ENCODE assay signal across 33 mouse cellular contexts in the genomic region with DNA sequence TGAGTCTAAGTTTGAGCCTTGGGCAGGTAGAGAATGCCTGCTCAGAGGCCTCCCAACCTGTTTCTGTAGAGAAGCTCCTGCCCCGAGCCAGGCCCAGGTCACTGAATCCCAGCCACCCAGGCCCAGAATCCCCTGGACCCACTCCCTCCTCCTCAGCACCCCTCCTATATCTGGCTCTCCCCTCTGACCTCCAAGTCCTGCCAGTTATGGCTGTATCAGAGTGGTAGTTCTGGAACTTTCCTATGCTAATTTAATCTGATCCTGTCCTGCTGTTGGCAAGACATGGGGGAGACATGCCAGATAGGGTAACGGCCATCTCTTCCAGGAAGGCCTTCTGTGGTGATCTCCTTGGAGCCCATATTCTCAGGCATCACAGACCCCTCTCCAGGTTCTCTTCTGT. TPM values are rescaled to one million over a fixed set of nuclear protein-coding genes. Genes with fewer than 3 reads are reported as not detected.
A peak's percentile ranks its signal among the peaks of the same experiment; 100 is the strongest.
DNase-seq lines count a peak whose midpoint lies in the region; ATAC-seq and TF ChIP-seq lines count a peak whose summit lies in the region.
"Had no signal": no experiment of that assay in that cellular context is flagged by ENCODE, and none has a peak within 500 bp of the region (broad histone marks: within the 10 kb centered on the region; RNA-seq: fewer than 3 reads in every experiment).

No protein-coding gene starts in this region.

- no peak for TF ChIP-seq CTCF in liver, adult 2 months (IDR thresholded peaks at IDR 0.05; ENCODE audit: low read depth, low read length)

- no peaks in the 10 kb centered on the region for H3K27me3 ChIP-seq in liver, adult 2 months (ENCODE audit: control insufficient read depth, insufficient read depth, low read length)
- H3K27me3 ChIP-seq in liver, embryonic 12.5 days (replicated peaks), result no peaks in the 10 kb centered on the region
- H3K27me3 ChIP-seq: embryonic facial prominence, embryonic 13.5 days; forebrain, embryonic 12.5 days; forebrain, embryonic 15.5 days; hindbrain, embryonic 13.5 days; intestine, embryonic 15.5 days had no signal

- H3K9me3 ChIP-seq in liver, embryonic 12.5 days (replicated peaks), result no peaks in the 10 kb centered on the region
- H3K9me3 ChIP-seq: embryonic facial prominence, embryonic 10.5 days; embryonic facial prominence, embryonic 13.5 days; forebrain, embryonic 12.5 days; forebrain, embryonic 15.5 days; G1E; hindbrain, embryonic 10.5 days; hindbrain, embryonic 13.5 days; intestine, embryonic 15.5 days had no signal

- no peak for ATAC-seq in liver, embryonic 12.5 days
- ATAC-seq: forebrain, embryonic 15.5 days; hindbrain, embryonic 16.5 days; intestine, embryonic 15.5 days; Patski had no signal

- peak; percentile 34 for DNase-seq in adrenal gland, adult 2 months
- DNase-seq in adrenal gland, adult 8-10 months, result no peak
- peak; percentile 3 for DNase-seq in gastrocnemius, adult 18-20 months (ENCODE audit: low spot score)
- no peak for DNase-seq in gastrocnemius, postnatal 36 days
- DNase-seq in liver, adult 2 months (ENCODE audit: extremely low read depth, low read depth, low spot score), result peak; percentile 26
- peak; percentile 44 for DNase-seq in adipocyte (ENCODE audit: low spot score)
- no peak for DNase-seq in cerebellum, postnatal 36 days
- DNase-seq: B cell, adult 2 months; cerebellum, adult 11 months; cerebellum, adult 2 months; cerebellum, adult 9-11 months; cerebellum, postnatal 25 days; embryo, embryonic 11 days; gastrocnemius, postnatal 14 days; heart, postnatal 36 days; kidney, adult 18-20 months; kidney, adult 9 months had no signal

- no peak overlapping the region for H3K4me3 ChIP-seq in liver, adult 2 months (ENCODE audit: insufficient read depth, low read depth, low read length)
- H3K4me3 ChIP-seq in liver, embryonic 12.5 days, result no peak overlapping the region
- H3K4me3 ChIP-seq: embryonic facial prominence, embryonic 10.5 days; embryonic facial prominence, embryonic 13.5 days; erythroblast, embryonic 14.5 days; forebrain, embryonic 12.5 days; forebrain, embryonic 15.5 days; hindbrain, embryonic 10.5 days; hindbrain, embryonic 13.5 days; intestine, embryonic 15.5 days had no signal

- peaks cover 14% of the 10 kb centered on the region for H3K4me1 ChIP-seq in liver, adult 2 months (ENCODE audit: control insufficient read depth, insufficient read depth, low read length)
- no peaks in the 10 kb centered on the region for H3K4me1 ChIP-seq in liver, embryonic 12.5 days
- H3K4me1 ChIP-seq: embryonic facial prominence, embryonic 10.5 days; embryonic facial prominence, embryonic 13.5 days; forebrain, embryonic 12.5 days; forebrain, embryonic 15.5 days; hindbrain, embryonic 10.5 days; hindbrain, embryonic 13.5 days; intestine, embryonic 15.5 days had no signal

- no peaks in the 10 kb centered on the region for H3K36me3 ChIP-seq in liver, adult 2 months (ENCODE audit: control insufficient read depth, insufficient read depth, low read length)
- H3K36me3 ChIP-seq in liver, embryonic 12.5 days, result no peaks in the 10 kb centered on the region
- H3K36me3 ChIP-seq: embryonic facial prominence, embryonic 10.5 days; embryonic facial prominence, embryonic 13.5 days; forebrain, embryonic 12.5 days; forebrain, embryonic 15.5 days; G1E; hindbrain, embryonic 10.5 days; hindbrain, embryonic 13.5 days; intestine, embryonic 15.5 days had no signal

- TF ChIP-seq POLR2A in liver, adult 2 months (IDR thresholded peaks at IDR 0.05; ENCODE audit: extremely low read depth, insufficient read depth, low read length), result no peak

- no peak overlapping the region for H3K4me2 ChIP-seq in liver, embryonic 12.5 days
- H3K4me2 ChIP-seq: embryonic facial prominence, embryonic 13.5 days; forebrain, embryonic 12.5 days; forebrain, embryonic 15.5 days; heart, embryonic 11.5 days; hindbrain, embryonic 13.5 days; intestine, embryonic 15.5 days had no signal

- H3K27ac ChIP-seq in liver, adult 2 months (replicated peaks; ENCODE audit: insufficient read depth, low read depth, low read length), result no peak overlapping the region
- no peak overlapping the region for H3K27ac ChIP-seq in liver, embryonic 12.5 days
- H3K27ac ChIP-seq: embryonic facial prominence, embryonic 10.5 days; embryonic facial prominence, embryonic 13.5 days; forebrain, embryonic 12.5 days; forebrain, embryonic 15.5 days; hindbrain, embryonic 10.5 days; hindbrain, embryonic 13.5 days; intestine, embryonic 15.5 days had no signal

- WGBS in liver, adult 2 months, result 69% methylated on average over 2 of the region's 2 CpGs
- WGBS in liver, embryonic 12.5 days (ENCODE audit: insufficient replicate concordance), result 62% methylated on average over 2 of the region's 2 CpGs

- intact Hi-C loops in gastrocnemius, postnatal 36 days (cut with DNase I), result no loop called here

- H3K9ac ChIP-seq in liver, adult 2 months (ENCODE audit: low read depth, low read length), result no peak overlapping the region
- H3K9ac ChIP-seq in liver, embryonic 12.5 days, result no peak overlapping the region
- H3K9ac ChIP-seq: embryonic facial prominence, embryonic 13.5 days; forebrain, embryonic 12.5 days; forebrain, embryonic 15.5 days; hindbrain, embryonic 13.5 days; intestine, embryonic 15.5 days had no signal

- no peaks in the 10 kb centered on the region for H3K79me2 ChIP-seq in liver, adult 2 months (ENCODE audit: control insufficient read depth, insufficient read depth, low read length)

RNA-seq across cellular contexts. Expression of a gene that starts 25.8 kb away (rescaled TPM):
- total RNA-seq in adrenal gland, adult 2 months (2021), result not detected
- polyA plus RNA-seq in adrenal gland, adult 2 months (2012; rRNA removed), result not detected in 2 replicates
- not detected for total RNA-seq in adrenal gland, adult 8-10 months (2022)
- total RNA-seq in gastrocnemius, adult 18-20 months (2021), result not detected
- not detected for total RNA-seq in gastrocnemius, postnatal 36 days (2021)
- total RNA-seq in liver, adult 2 months (2014; rRNA removed), result 6.3 and 10.0 TPM in 2 replicates
- polyA plus RNA-seq in liver, adult 2 months (2012; rRNA removed), result 2.7 and 7.4 TPM in 2 replicates
- polyA plus RNA-seq in liver, embryonic 12.5 days (2016; fragmentation: Nextera tagmentation; extraction: Ambion mirVana), result not detected in 2 replicates
- total RNA-seq: CH12.LX; gastrocnemius, postnatal 14 days; granulocyte monocyte progenitor cell, adult 5-6 weeks; heart, adult 8-10 months; heart, postnatal 36 days had no signal
- polyA plus RNA-seq: cerebellum, adult 2 months; embryonic facial prominence, embryonic 10.5 days; embryonic facial prominence, embryonic 13.5 days; erythroblast, embryonic 14.5 days; forebrain, embryonic 12.5 days; forebrain, embryonic 15.5 days; G1E; heart, embryonic 11.5 days; hindbrain, embryonic 10.5 days; hindbrain, embryonic 13.5 days; hindbrain, embryonic 16.5 days; Patski had no signal

RNA-seq across cellular contexts. Expression of a gene that starts 39.3 kb away (rescaled TPM):
- total RNA-seq in adrenal gland, adult 2 months (2021), result 1,000 to 10,000 TPM in 1 of 2 experiments, 100 to 1,000 TPM in 1; 340 to 1,466 TPM
- polyA plus RNA-seq in adrenal gland, adult 2 months (2012; rRNA removed), result 539 and 2,543 TPM in 2 replicates
- 100 to 1,000 TPM; 264 to 566 (median 340) TPM for total RNA-seq in adrenal gland, adult 8-10 months (2022)
- total RNA-seq in gastrocnemius, adult 18-20 months (2021), result 10 to 100 TPM; 15.5 to 29.8 TPM
- total RNA-seq in gastrocnemius, postnatal 36 days (2021), result 10 to 100 TPM in 1 of 2 experiments, 1 to 10 TPM in 1; 7.6 to 33.2 TPM
- total RNA-seq in liver, adult 2 months (2014; rRNA removed), result 38.3 and 72.7 TPM in 2 replicates
- 28.5 and 68.1 TPM in 2 replicates for polyA plus RNA-seq in liver, adult 2 months (2012; rRNA removed)
- 1.4 and 1.6 TPM in 2 replicates for polyA plus RNA-seq in liver, embryonic 12.5 days (2016; fragmentation: Nextera tagmentation; extraction: Ambion mirVana)

RNA-seq across cellular contexts. Expression of a gene that starts 48.8 kb away (rescaled TPM):
- 1,000 to 10,000 TPM in 1 of 2 experiments, 100 to 1,000 TPM in 1; 923 to 1,715 TPM for total RNA-seq in adrenal gland, adult 2 months (2021)
- 1,448 and 1,459 TPM in 2 replicates for polyA plus RNA-seq in adrenal gland, adult 2 months (2012; rRNA removed)
- total RNA-seq in adrenal gland, adult 8-10 months (2022), result 1,000 to 10,000 TPM; 1,094 to 1,254 (median 1,159) TPM
- total RNA-seq in gastrocnemius, adult 18-20 months (2021), result 10 to 100 TPM; 53.0 to 82.0 TPM
- total RNA-seq in gastrocnemius, postnatal 36 days (2021), result 10 to 100 TPM; 48.9 to 70.6 TPM
- total RNA-seq in liver, adult 2 months (2014; rRNA removed), result 126 and 149 TPM in 2 replicates
- polyA plus RNA-seq in liver, adult 2 months (2012; rRNA removed), result 157 and 288 TPM in 2 replicates
- 9.8 and 11.6 TPM in 2 replicates for polyA plus RNA-seq in liver, embryonic 12.5 days (2016; fragmentation: Nextera tagmentation; extraction: Ambion mirVana)

RNA-seq across cellular contexts. Expression of a gene that starts 49.3 kb away (rescaled TPM):
- total RNA-seq in adrenal gland, adult 2 months (2021), result 1 to 10 TPM; 2.9 to 4.8 TPM
- polyA plus RNA-seq in adrenal gland, adult 2 months (2012; rRNA removed), result 0.98 and 2.1 TPM in 2 replicates
- 10 to 100 TPM in 1 of 4 experiments, 1 to 10 TPM in 3; 4.0 to 11.1 (median 7.3) TPM for total RNA-seq in adrenal gland, adult 8-10 months (2022)
- total RNA-seq in gastrocnemius, adult 18-20 months (2021), result under 1 TPM; 0.21 to 0.71 TPM
- under 1 TPM; 0.15 to 0.25 TPM for total RNA-seq in gastrocnemius, postnatal 36 days (2021)
- total RNA-seq in liver, adult 2 months (2014; rRNA removed), result 5.8 and 6.5 TPM in 2 replicates
- 1.3 and 1.8 TPM in 2 replicates for polyA plus RNA-seq in liver, adult 2 months (2012; rRNA removed)
- 1.8 and 2.3 TPM in 2 replicates for polyA plus RNA-seq in liver, embryonic 12.5 days (2016; fragmentation: Nextera tagmentation; extraction: Ambion mirVana)
- polyA plus RNA-seq: erythroblast, embryonic 14.5 days; G1E had no signal

RNA-seq across cellular contexts. Expression of a gene that starts 57.2 kb away (rescaled TPM):
- 100 to 1,000 TPM; 116 to 132 TPM for total RNA-seq in adrenal gland, adult 2 months (2021)
- polyA plus RNA-seq in adrenal gland, adult 2 months (2012; rRNA removed), result 29.0 and 38.9 TPM in 2 replicates
- total RNA-seq in adrenal gland, adult 8-10 months (2022), result 100 to 1,000 TPM; 131 to 169 (median 147) TPM
- total RNA-seq in gastrocnemius, adult 18-20 months (2021), result 10 to 100 TPM; 73.5 to 91.8 TPM
- 10 to 100 TPM; 51.2 to 66.7 TPM for total RNA-seq in gastrocnemius, postnatal 36 days (2021)
- total RNA-seq in liver, adult 2 months (2014; rRNA removed), result 22.8 and 24.4 TPM in 2 replicates
- polyA plus RNA-seq in liver, adult 2 months (2012; rRNA removed), result 15.6 and 19.0 TPM in 2 replicates
- 69.1 and 72.6 TPM in 2 replicates for polyA plus RNA-seq in liver, embryonic 12.5 days (2016; fragmentation: Nextera tagmentation; extraction: Ambion mirVana)

Comparison
In these comparisons a context has a peak if more than half of its experiments do, and no peak if none do; other contexts are left out.
1. DNase-seq: peak in adrenal gland, adult 2 months (single experiment), gastrocnemius, adult 18-20 months (single experiment), liver, adult 2 months (single experiment) and adipocyte (single experiment); none in adrenal gland, adult 8-10 months (single experiment), gastrocnemius, postnatal 36 days (0 of 2) and cerebellum, postnatal 36 days (0 of 2).